Mouse (Mus musculus) lung, postnatal 10 days (tissue): ENCODE data around the gene Papola.

Experiments
- DNase-seq: peaks from one replicate; pipeline ENCODE4 v3.0.0; 2021

The Papola gene

GRCm38 (mm10) chr12:105869242-105869641 lies 84.7 kb downstream of the Papola start:
- DNase-seq, result no peak

- no peak for DNase-seq
Observed at GRCm38 (mm10) chr12:105869696-105870095, 85.2 kb downstream of the Papola start.

- no peak for DNase-seq
Observed at GRCm38 (mm10) chr12:105873283-105873682, 88.8 kb downstream of the Papola start.

- no peak for DNase-seq
Observed at GRCm38 (mm10) chr12:105875112-105875511, 90.6 kb downstream of the Papola start.

- no peak for DNase-seq
Observed at GRCm38 (mm10) chr12:105876521-105876920, 92.0 kb downstream of the Papola start.

GRCm38 (mm10) chr12:105876931-105877330 lies 92.4 kb downstream of the Papola start:
- no peak for DNase-seq

- DNase-seq, result no peak
Observed at GRCm38 (mm10) chr12:105878746-105879145, 94.3 kb downstream of the Papola start.

- DNase-seq, result no peak
Observed at GRCm38 (mm10) chr12:105883799-105884514, 99.5 kb downstream of the Papola start.

GRCm38 (mm10) chr12:105884515-105885323 lies 100.2 kb downstream of the Papola start:
- DNase-seq, result no peak
